12 mouse cellular contexts compared by ENCODE assay signal in genomic region chr16:18778461-18778860, GRCm38 (mm10). TPM values are rescaled to one million over a fixed set of nuclear protein-coding genes. Genes with fewer than 3 reads are reported as not detected.
DNase-seq lines count a peak whose midpoint lies in the region; ATAC-seq lines count a peak whose summit lies in the region.
"Had no signal": no experiment of that assay in that cellular context is flagged by ENCODE, and none has a peak within 500 bp of the region (broad histone marks: within the 10 kb centered on the region; RNA-seq: fewer than 3 reads in every experiment).

No protein-coding gene starts in this region.

- peaks cover 5% of the 10 kb centered on the region; the same call in 1 of the 2 replicates for H3K4me1 ChIP-seq in hindbrain, embryonic 11.5 days (replicated peaks; ENCODE audit: control insufficient read depth, insufficient read depth, low read length)
- peaks cover 18% of the 10 kb centered on the region for H3K4me1 ChIP-seq in hindbrain, embryonic 12.5 days
- H3K4me1 ChIP-seq in brown adipose tissue, adult 24 weeks (ENCODE audit: control insufficient read depth, insufficient read depth, insufficient read length, low read length): peaks cover 18% of the 10 kb centered on the region
- peaks cover 12% of the 10 kb centered on the region for H3K4me1 ChIP-seq in forebrain, embryonic 15.5 days
- H3K4me1 ChIP-seq in liver, embryonic 13.5 days (replicated peaks): no peaks in the 10 kb centered on the region

- no peak overlapping the region for H3K4me3 ChIP-seq in hindbrain, embryonic 11.5 days (ENCODE audit: low read depth, low read length)
- no peak overlapping the region for H3K4me3 ChIP-seq in hindbrain, embryonic 12.5 days
- H3K4me3 ChIP-seq in brown adipose tissue, adult 24 weeks (ENCODE audit: insufficient read depth, low read depth, low read length): peak overlapping the region; percentile 76
- peak overlapping the region; percentile 43 for H3K4me3 ChIP-seq in forebrain, embryonic 15.5 days
- peak overlapping the region; percentile 43; the same call in 1 of the 2 replicates for H3K4me3 ChIP-seq in liver, embryonic 13.5 days (replicated peaks)

- peaks cover 40% of the 10 kb centered on the region for H3K27me3 ChIP-seq in hindbrain, embryonic 11.5 days (ENCODE audit: control insufficient read depth, insufficient read depth, low read length)
- H3K27me3 ChIP-seq in hindbrain, embryonic 12.5 days: peaks cover 58% of the 10 kb centered on the region
- H3K27me3 ChIP-seq in forebrain, embryonic 15.5 days: peaks cover 43% of the 10 kb centered on the region
- peaks cover 62% of the 10 kb centered on the region for H3K27me3 ChIP-seq in liver, embryonic 13.5 days

- H3K36me3 ChIP-seq in hindbrain, embryonic 11.5 days (ENCODE audit: control insufficient read depth, insufficient read depth, low read length): no peaks in the 10 kb centered on the region
- H3K36me3 ChIP-seq in hindbrain, embryonic 12.5 days: peaks cover 13% of the 10 kb centered on the region
- H3K36me3 ChIP-seq in forebrain, embryonic 15.5 days: no peaks in the 10 kb centered on the region
- peaks cover 33% of the 10 kb centered on the region for H3K36me3 ChIP-seq in liver, embryonic 13.5 days

- no peak overlapping the region for H3K9ac ChIP-seq in hindbrain, embryonic 11.5 days (ENCODE audit: low read depth, low read length)
- H3K9ac ChIP-seq in hindbrain, embryonic 12.5 days: no peak overlapping the region
- no peak overlapping the region for H3K9ac ChIP-seq in forebrain, embryonic 15.5 days (replicated peaks)
- H3K9ac ChIP-seq in liver, embryonic 13.5 days: no peak overlapping the region

- no peak overlapping the region for H3K27ac ChIP-seq in hindbrain, embryonic 11.5 days (ENCODE audit: low read depth, low read length)
- H3K27ac ChIP-seq in hindbrain, embryonic 12.5 days: no peak overlapping the region
- peak overlapping the region; percentile 90 for H3K27ac ChIP-seq in brown adipose tissue, adult 24 weeks (replicated peaks; ENCODE audit: low read depth, low read length)
- no peak overlapping the region for H3K27ac ChIP-seq in forebrain, embryonic 15.5 days (replicated peaks)
- H3K27ac ChIP-seq in liver, embryonic 13.5 days: no peak overlapping the region
- H3K27ac ChIP-seq: neural tube, embryonic 12.5 days had no signal

- no peak for ATAC-seq in hindbrain, embryonic 11.5 days (ENCODE audit: low FRiP score)
- ATAC-seq in hindbrain, embryonic 12.5 days (ENCODE audit: low FRiP score): no peak
- ATAC-seq in forebrain, embryonic 15.5 days (replicated peaks): no peak
- ATAC-seq in liver, embryonic 13.5 days (ENCODE audit: low read depth): no peak
- no peak for ATAC-seq in monocyte, adult 5-6 weeks (replicated peaks; ENCODE audit: insufficient number of reproducible peaks, low FRiP score, low TSS enrichment, poor library complexity, severe bottlenecking)

- H3K4me2 ChIP-seq in hindbrain, embryonic 11.5 days (replicated peaks; ENCODE audit: low read depth, low read length): no peak overlapping the region
- no peak overlapping the region for H3K4me2 ChIP-seq in hindbrain, embryonic 12.5 days (replicated peaks)
- H3K4me2 ChIP-seq in forebrain, embryonic 15.5 days (replicated peaks): no peak overlapping the region
- H3K4me2 ChIP-seq in liver, embryonic 13.5 days: peak overlapping the region; percentile 49; the same call in 1 of the 2 replicates

- WGBS in hindbrain, embryonic 11.5 days: 70% methylated on average over 2 of the region's 2 CpGs
- WGBS in hindbrain, embryonic 12.5 days: 54% methylated on average over 2 of the region's 2 CpGs
- 57% methylated on average over 2 of the region's 2 CpGs for WGBS in forebrain, embryonic 15.5 days
- 41% methylated on average over 2 of the region's 2 CpGs for WGBS in liver, embryonic 13.5 days (ENCODE audit: insufficient replicate concordance)

- DNase-seq in hindbrain, embryonic 11.5 days (ENCODE audit: low spot score): peak; percentile 14
- no peak for DNase-seq in liver, embryonic 13.5 days
- DNase-seq in spleen, postnatal 14 days (ENCODE audit: low spot score in 2 of 2): no peak
- no peak for DNase-seq in layer of hippocampus, postnatal 14 days (ENCODE audit: low spot score in 2 of 2)
- DNase-seq: adrenal gland, adult 8-10 months; cerebellum, postnatal 25 days; layer of hippocampus, postnatal 36 days had no signal

- H3K9me3 ChIP-seq in hindbrain, embryonic 11.5 days (ENCODE audit: control insufficient read depth, low read length): no peaks in the 10 kb centered on the region
- no peaks in the 10 kb centered on the region for H3K9me3 ChIP-seq in hindbrain, embryonic 12.5 days (replicated peaks)
- H3K9me3 ChIP-seq in forebrain, embryonic 15.5 days: no peaks in the 10 kb centered on the region
- no peaks in the 10 kb centered on the region for H3K9me3 ChIP-seq in liver, embryonic 13.5 days (replicated peaks)
- H3K9me3 ChIP-seq: neural tube, embryonic 12.5 days had no signal

RNA-seq across cellular contexts. Expression of gene Cldn5, which starts 1.8 kb away (rescaled TPM):
- 25.2 and 31.3 TPM in 2 replicates for polyA plus RNA-seq in hindbrain, embryonic 11.5 days (2014; fragmentation: Nextera tagmentation; extraction: Ambion mirVana)
- polyA plus RNA-seq in hindbrain, embryonic 12.5 days (2016; fragmentation: Nextera tagmentation; extraction: Ambion mirVana): 30.0 and 35.1 TPM in 2 replicates
- polyA plus RNA-seq in brown adipose tissue, adult 24 weeks (2012; ENCODE audit: insufficient read depth, insufficient read length, missing spikeins): 36.1 and 37.1 TPM in 2 replicates
- 86.7 and 94.4 TPM in 2 replicates for polyA plus RNA-seq in forebrain, embryonic 15.5 days (2015; fragmentation: Nextera tagmentation; extraction: Ambion mirVana)
- polyA plus RNA-seq in liver, embryonic 13.5 days (2015; fragmentation: Nextera tagmentation; extraction: Ambion mirVana): 7.8 and 8.3 TPM in 2 replicates
- not detected in 3 replicates for total RNA-seq in monocyte, adult 5-6 weeks (2017)
- 10 to 100 TPM; 68.5 to 73.4 TPM for total RNA-seq in layer of hippocampus, postnatal 14 days (2021)

RNA-seq across cellular contexts. Expression of gene Ufd1, which starts 33.1 kb away (rescaled TPM):
- 89.0 and 96.1 TPM in 2 replicates for polyA plus RNA-seq in hindbrain, embryonic 11.5 days (2014; fragmentation: Nextera tagmentation; extraction: Ambion mirVana)
- 96.5 and 115 TPM in 2 replicates for polyA plus RNA-seq in hindbrain, embryonic 12.5 days (2016; fragmentation: Nextera tagmentation; extraction: Ambion mirVana)
- 75.6 and 91.2 TPM in 2 replicates for polyA plus RNA-seq in brown adipose tissue, adult 24 weeks (2012; ENCODE audit: insufficient read depth, insufficient read length, missing spikeins)
- polyA plus RNA-seq in forebrain, embryonic 15.5 days (2015; fragmentation: Nextera tagmentation; extraction: Ambion mirVana): 121 and 127 TPM in 2 replicates
- 47.0 and 53.3 TPM in 2 replicates for polyA plus RNA-seq in liver, embryonic 13.5 days (2015; fragmentation: Nextera tagmentation; extraction: Ambion mirVana)
- total RNA-seq in monocyte, adult 5-6 weeks (2017): 110 to 126 TPM (median 113 TPM) in 3 replicates
- total RNA-seq in layer of hippocampus, postnatal 14 days (2021): 100 to 1,000 TPM; 102 to 103 TPM

RNA-seq across cellular contexts. Expression of gene Cdc45, which starts 33.3 kb away (rescaled TPM):
- 50.8 and 54.8 TPM in 2 replicates for polyA plus RNA-seq in hindbrain, embryonic 11.5 days (2014; fragmentation: Nextera tagmentation; extraction: Ambion mirVana)
- polyA plus RNA-seq in hindbrain, embryonic 12.5 days (2016; fragmentation: Nextera tagmentation; extraction: Ambion mirVana): 27.3 and 28.1 TPM in 2 replicates
- polyA plus RNA-seq in brown adipose tissue, adult 24 weeks (2012; ENCODE audit: insufficient read depth, insufficient read length, missing spikeins): 4.8 and 5.6 TPM in 2 replicates
- polyA plus RNA-seq in forebrain, embryonic 15.5 days (2015; fragmentation: Nextera tagmentation; extraction: Ambion mirVana): 24.8 and 27.3 TPM in 2 replicates
- 46.2 and 51.5 TPM in 2 replicates for polyA plus RNA-seq in liver, embryonic 13.5 days (2015; fragmentation: Nextera tagmentation; extraction: Ambion mirVana)
- 1.8 to 6.1 TPM (median 2.5 TPM) in 3 replicates for total RNA-seq in monocyte, adult 5-6 weeks (2017)
- total RNA-seq in layer of hippocampus, postnatal 14 days (2021): 1 to 10 TPM; 2.6 to 4.2 TPM

RNA-seq across cellular contexts. Expression of gene 2510002D24Rik, which starts 57.9 kb away (rescaled TPM):
- polyA plus RNA-seq in hindbrain, embryonic 11.5 days (2014; fragmentation: Nextera tagmentation; extraction: Ambion mirVana): 19.8 and 25.6 TPM in 2 replicates
- 28.4 and 32.7 TPM in 2 replicates for polyA plus RNA-seq in hindbrain, embryonic 12.5 days (2016; fragmentation: Nextera tagmentation; extraction: Ambion mirVana)
- polyA plus RNA-seq in brown adipose tissue, adult 24 weeks (2012; ENCODE audit: insufficient read depth, insufficient read length, missing spikeins): 23.0 and 25.6 TPM in 2 replicates
- polyA plus RNA-seq in forebrain, embryonic 15.5 days (2015; fragmentation: Nextera tagmentation; extraction: Ambion mirVana): 30.7 and 31.2 TPM in 2 replicates
- 20.3 and 23.8 TPM in 2 replicates for polyA plus RNA-seq in liver, embryonic 13.5 days (2015; fragmentation: Nextera tagmentation; extraction: Ambion mirVana)
- 26.2 to 49.7 TPM (median 26.5 TPM) in 3 replicates for total RNA-seq in monocyte, adult 5-6 weeks (2017)
- 10 to 100 TPM; 22.2 to 27.7 TPM for total RNA-seq in layer of hippocampus, postnatal 14 days (2021)

RNA-seq across cellular contexts. Expression of gene Gm28539, which starts 57.9 kb away (rescaled TPM):
- not detected in 2 replicates for polyA plus RNA-seq in hindbrain, embryonic 11.5 days (2014; fragmentation: Nextera tagmentation; extraction: Ambion mirVana)
- polyA plus RNA-seq in hindbrain, embryonic 12.5 days (2016; fragmentation: Nextera tagmentation; extraction: Ambion mirVana): not detected in 2 replicates
- 0.63 TPM in 1 of 2 replicates, not detected in the other for polyA plus RNA-seq in brown adipose tissue, adult 24 weeks (2012; ENCODE audit: insufficient read depth, insufficient read length, missing spikeins)
- polyA plus RNA-seq in forebrain, embryonic 15.5 days (2015; fragmentation: Nextera tagmentation; extraction: Ambion mirVana): not detected in 2 replicates
- not detected in 2 replicates for polyA plus RNA-seq in liver, embryonic 13.5 days (2015; fragmentation: Nextera tagmentation; extraction: Ambion mirVana)
- 3.1 to 5.0 TPM in 2 of 3 replicates, not detected in the other for total RNA-seq in monocyte, adult 5-6 weeks (2017)
- 10 to 100 TPM in 1 of 2 experiments, 1 to 10 TPM in 1; 2.3 to 10.3 TPM for total RNA-seq in layer of hippocampus, postnatal 14 days (2021)
- polyA plus RNA-seq: neural tube, embryonic 12.5 days had no signal

Comparison
In these comparisons a context has a peak if more than half of its experiments do, and no peak if none do; other contexts are left out.
1. H3K4me3 ChIP-seq: peak in brown adipose tissue, adult 24 weeks (single experiment), forebrain, embryonic 15.5 days (single experiment) and liver, embryonic 13.5 days (single experiment); none in hindbrain, embryonic 11.5 days (single experiment) and hindbrain, embryonic 12.5 days (single experiment).